Mouse (Mus musculus): ENCODE results near the gene Pnliprp2. TPM values are rescaled to one million over a fixed set of nuclear protein-coding genes. Genes with fewer than 3 reads are reported as not detected.

The Pnliprp2 gene
- polyA plus RNA-seq, 1 experiment = not detected

- Histone ChIP-seq H3K4me2 (ENCODE audit: low read depth) (no peak within 1 kb of the TSS), H3K79me2 (ENCODE audit: control insufficient read depth, insufficient read depth) (no peaks in the 10 kb centered on the region), H3K36me3 (ENCODE audit: control insufficient read depth, insufficient read depth) (no peaks in the 10 kb centered on the region), H3ac (ENCODE audit: control insufficient read depth, insufficient read length) (no peak within 1 kb of the TSS), H3K4me3 (no peak within 1 kb of the TSS), H3K27me3 (ENCODE audit: control insufficient read depth, insufficient read depth, insufficient read length) (no peaks in the 10 kb centered on the region)
- TF ChIP-seq MAX (IDR thresholded peaks at IDR 0.05; ENCODE audit: low read depth) = no peak
- no peak for TF ChIP-seq MYOG (IDR thresholded peaks at IDR 0.05; ENCODE audit: control insufficient read depth in 1 of 3, insufficient read depth in 1 of 3, insufficient read length in 2 of 3, low read depth in 2 of 3)
- TF ChIP-seq MYOD1 (IDR thresholded peaks at IDR 0.05; ENCODE audit: control insufficient read depth in 1 of 3, insufficient read length in 2 of 3, low read depth in 2 of 3) = no peak
- TF ChIP-seq POLR2A (IDR thresholded peaks at IDR 0.05; ENCODE audit: insufficient read length, low read depth) = no peak
- TF ChIP-seq E2F4 (IDR thresholded peaks at IDR 0.05; ENCODE audit: insufficient read depth) = no peak
- no peak for TF ChIP-seq SRF (IDR thresholded peaks at IDR 0.05; ENCODE audit: control insufficient read depth, insufficient read length, low read depth)
- TF ChIP-seq TCF12 (IDR thresholded peaks at IDR 0.05; ENCODE audit: insufficient read depth, poor library complexity, severe bottlenecking) = no peak
- no peak for TF ChIP-seq USF1 (IDR thresholded peaks at IDR 0.05; ENCODE audit: low read depth)
- no peak for TF ChIP-seq REST (IDR thresholded peaks at IDR 0.05; ENCODE audit: insufficient read depth, insufficient read length)
- TF ChIP-seq TCF3 (IDR thresholded peaks at IDR 0.05; ENCODE audit: insufficient read length, low read depth) = no peak
- TF ChIP-seq POLR2AphosphoS2 (IDR thresholded peaks at IDR 0.05; ENCODE audit: insufficient read length, low read depth) = no peak
Observed at GRCm38 (mm10) chr19:58728445-58729031, 31.0 kb upstream of the Pnliprp2 start, which contains the start of gene Pnliprp1. TSS of gene Pnliprp1 (plus strand) at chr19:58728887.

- Histone ChIP-seq H3K79me2 (ENCODE audit: control insufficient read depth, insufficient read depth) (no peaks in the 10 kb centered on the region), H3K36me3 (ENCODE audit: control insufficient read depth, insufficient read depth) (no peaks in the 10 kb centered on the region), H3ac (ENCODE audit: control insufficient read depth, insufficient read length) (no peak overlapping the region), H3K4me3 (no peak overlapping the region), H3K27me3 (ENCODE audit: control insufficient read depth, insufficient read depth, insufficient read length) (peaks cover 20% of the 10 kb centered on the region), H3K4me2 (ENCODE audit: low read depth) (no peak overlapping the region)
- TF ChIP-seq USF1 (IDR thresholded peaks at IDR 0.05; ENCODE audit: low read depth) = no peak
- TF ChIP-seq REST (IDR thresholded peaks at IDR 0.05; ENCODE audit: insufficient read depth, insufficient read length) = no peak
- TF ChIP-seq POLR2A (IDR thresholded peaks at IDR 0.05; ENCODE audit: insufficient read length, low read depth) = no peak
Observed at GRCm38 (mm10) chr19:58733216-58733615, 26.3 kb upstream of the Pnliprp2 start.

- Histone ChIP-seq H3K79me2 (ENCODE audit: control insufficient read depth, insufficient read depth) (no peaks in the 10 kb centered on the region), H3ac (ENCODE audit: control insufficient read depth, insufficient read length) (no peak overlapping the region), H3K4me2 (ENCODE audit: low read depth) (no peak overlapping the region), H3K27me3 (ENCODE audit: control insufficient read depth, insufficient read depth, insufficient read length) (peaks cover 26% of the 10 kb centered on the region), H3K4me3 (no peak overlapping the region), H3K36me3 (ENCODE audit: control insufficient read depth, insufficient read depth) (no peaks in the 10 kb centered on the region)
- TF ChIP-seq POLR2AphosphoS2 (IDR thresholded peaks at IDR 0.05; ENCODE audit: insufficient read length, low read depth) (no peak), E2F4 (IDR thresholded peaks at IDR 0.05; ENCODE audit: insufficient read depth) (no peak), USF1 (IDR thresholded peaks at IDR 0.05; ENCODE audit: low read depth) (no peak), REST (IDR thresholded peaks at IDR 0.05; ENCODE audit: insufficient read depth, insufficient read length) (no peak)
Observed at GRCm38 (mm10) chr19:58738111-58738510, 21.4 kb upstream of the Pnliprp2 start.

- Histone ChIP-seq H3K36me3 (ENCODE audit: control insufficient read depth, insufficient read depth) (no peaks in the 10 kb centered on the region), H3K27me3 (ENCODE audit: control insufficient read depth, insufficient read depth, insufficient read length) (peaks cover 25% of the 10 kb centered on the region), H3K79me2 (ENCODE audit: control insufficient read depth, insufficient read depth) (no peaks in the 10 kb centered on the region), H3ac (ENCODE audit: control insufficient read depth, insufficient read length) (no peak overlapping the region), H3K4me3 (no peak overlapping the region), H3K4me2 (ENCODE audit: low read depth) (no peak overlapping the region)
- TF ChIP-seq MYOG (IDR thresholded peaks at IDR 0.05; ENCODE audit: control insufficient read depth in 1 of 3, insufficient read depth in 1 of 3, insufficient read length in 2 of 3, low read depth in 2 of 3) (no peak), POLR2AphosphoS2 (IDR thresholded peaks at IDR 0.05; ENCODE audit: insufficient read length, low read depth) (no peak), POLR2A (IDR thresholded peaks at IDR 0.05; ENCODE audit: insufficient read length, low read depth) (no peak), SRF (IDR thresholded peaks at IDR 0.05; ENCODE audit: control insufficient read depth, insufficient read length, low read depth) (no peak), CEBPB (IDR thresholded peaks at IDR 0.05; ENCODE audit: insufficient read depth, poor library complexity, severe bottlenecking) (no peak), USF1 (IDR thresholded peaks at IDR 0.05; ENCODE audit: low read depth) (no peak), MYOD1 (IDR thresholded peaks at IDR 0.05; ENCODE audit: control insufficient read depth in 1 of 3, insufficient read length in 2 of 3, low read depth in 2 of 3) (no peak), E2F4 (IDR thresholded peaks at IDR 0.05; ENCODE audit: insufficient read depth) (no peak), REST (IDR thresholded peaks at IDR 0.05; ENCODE audit: insufficient read depth, insufficient read length) (no peak), TCF12 (IDR thresholded peaks at IDR 0.05; ENCODE audit: insufficient read depth, poor library complexity, severe bottlenecking) (no peak), TCF3 (IDR thresholded peaks at IDR 0.05; ENCODE audit: insufficient read length, low read depth) (no peak), MAX (IDR thresholded peaks at IDR 0.05; ENCODE audit: low read depth) (no peak)
Observed at GRCm38 (mm10) chr19:58741036-58741435, 18.5 kb upstream of the Pnliprp2 start.

- no peak overlapping the region for H3ac ChIP-seq (ENCODE audit: control insufficient read depth, insufficient read length)
- no peaks in the 10 kb centered on the region for H3K36me3 ChIP-seq (ENCODE audit: control insufficient read depth, insufficient read depth)
- no peak overlapping the region for H3K4me3 ChIP-seq
- no peak for TF ChIP-seq USF1 (IDR thresholded peaks at IDR 0.05; ENCODE audit: low read depth)
- no peak for TF ChIP-seq MAX (IDR thresholded peaks at IDR 0.05; ENCODE audit: low read depth)
- TF ChIP-seq REST (IDR thresholded peaks at IDR 0.05; ENCODE audit: insufficient read depth, insufficient read length) = no peak
- no peak for TF ChIP-seq TCF3 (IDR thresholded peaks at IDR 0.05; ENCODE audit: insufficient read length, low read depth)
- TF ChIP-seq MYOG (IDR thresholded peaks at IDR 0.05; ENCODE audit: control insufficient read depth in 1 of 3, insufficient read depth in 1 of 3, insufficient read length in 2 of 3, low read depth in 2 of 3) = no peak
- TF ChIP-seq POLR2AphosphoS2 (IDR thresholded peaks at IDR 0.05; ENCODE audit: insufficient read length, low read depth) = no peak
- no peak for TF ChIP-seq SRF (IDR thresholded peaks at IDR 0.05; ENCODE audit: control insufficient read depth, insufficient read length, low read depth)
- H3K79me2 ChIP-seq (ENCODE audit: control insufficient read depth, insufficient read depth) = no peaks in the 10 kb centered on the region
- peaks cover 19% of the 10 kb centered on the region for H3K27me3 ChIP-seq (ENCODE audit: control insufficient read depth, insufficient read depth, insufficient read length)
- H3K4me2 ChIP-seq (ENCODE audit: low read depth) = no peak overlapping the region
Observed at GRCm38 (mm10) chr19:58742711-58743110, 16.8 kb upstream of the Pnliprp2 start.
